Mouse (Mus musculus): ENCODE measurements around the gene Ntrk3.

Gene Ntrk3

GRCm38 (mm10) chr7:78737614-78738210 is at the start of gene Ntrk3:
TSS of gene Ntrk3 (minus strand) at chr7:78738012.
- DNase-seq (ENCODE audit: low read depth in 1 of 2, low spot score in 2 of 2) = no peak

- DNase-seq (ENCODE audit: low read depth in 1 of 2, low spot score in 2 of 2) = no peak
Observed at GRCm38 (mm10) chr7:78785906-78786305, 48.1 kb upstream of the Ntrk3 start.

GRCm38 (mm10) chr7:78782639-78783581 is 45.1 kb upstream of the Ntrk3 start, which contains the start of the genes Mrps11 and Mrpl46:
TSS of gene Mrps11 (plus strand) at chr7:78783119.
TSS of gene Mrpl46 (minus strand) at chr7:78783531.
- DNase-seq (ENCODE audit: low read depth in 1 of 2, low spot score in 2 of 2) = peak; percentile 55 to 75

GRCm38 (mm10) chr7:78778741-78779140 is 40.9 kb upstream of the Ntrk3 start:
- DNase-seq (ENCODE audit: low read depth in 1 of 2, low spot score in 2 of 2) = no peak

GRCm38 (mm10) chr7:78770936-78771335 is 33.1 kb upstream of the Ntrk3 start:
- no peak for DNase-seq (ENCODE audit: low read depth in 1 of 2, low spot score in 2 of 2)

- no peak for DNase-seq (ENCODE audit: low read depth in 1 of 2, low spot score in 2 of 2)
Observed at GRCm38 (mm10) chr7:78769075-78769652, 31.4 kb upstream of the Ntrk3 start.

GRCm38 (mm10) chr7:78767929-78768531 is 30.2 kb upstream of the Ntrk3 start:
- DNase-seq (ENCODE audit: low read depth in 1 of 2, low spot score in 2 of 2) = no peak

GRCm38 (mm10) chr7:78766019-78766683 is 28.3 kb upstream of the Ntrk3 start:
- DNase-seq (ENCODE audit: low read depth in 1 of 2, low spot score in 2 of 2) = no peak

- DNase-seq (ENCODE audit: low read depth in 1 of 2, low spot score in 2 of 2) = no peak
Observed at GRCm38 (mm10) chr7:78765215-78765631, 27.4 kb upstream of the Ntrk3 start.

GRCm38 (mm10) chr7:78763801-78764200 is 26.0 kb upstream of the Ntrk3 start:
- DNase-seq (ENCODE audit: low read depth in 1 of 2, low spot score in 2 of 2) = no peak

GRCm38 (mm10) chr7:78754458-78755000 is 16.7 kb upstream of the Ntrk3 start:
- no peak for DNase-seq (ENCODE audit: low read depth in 1 of 2, low spot score in 2 of 2)

- no peak for DNase-seq (ENCODE audit: low read depth in 1 of 2, low spot score in 2 of 2)
Observed at GRCm38 (mm10) chr7:78753752-78754457, 16.1 kb upstream of the Ntrk3 start.

- DNase-seq (ENCODE audit: low read depth in 1 of 2, low spot score in 2 of 2) = no peak
Observed at GRCm38 (mm10) chr7:78752961-78753360, 15.1 kb upstream of the Ntrk3 start.

- no peak for DNase-seq (ENCODE audit: low read depth in 1 of 2, low spot score in 2 of 2)
Observed at GRCm38 (mm10) chr7:78743731-78744385, 6.0 kb upstream of the Ntrk3 start.

GRCm38 (mm10) chr7:78739351-78740000 is 1.7 kb upstream of the Ntrk3 start:
- DNase-seq (ENCODE audit: low read depth in 1 of 2, low spot score in 2 of 2) = no peak

GRCm38 (mm10) chr7:78737196-78737595 is 616 bp downstream of the Ntrk3 start:
- DNase-seq (ENCODE audit: low read depth in 1 of 2, low spot score in 2 of 2) = no peak

GRCm38 (mm10) chr7:78731391-78731790 is 6.4 kb downstream of the Ntrk3 start:
- DNase-seq (ENCODE audit: low read depth in 1 of 2, low spot score in 2 of 2) = no peak

- no peak for DNase-seq (ENCODE audit: low read depth in 1 of 2, low spot score in 2 of 2)
Observed at GRCm38 (mm10) chr7:78724591-78724990, 13.2 kb downstream of the Ntrk3 start.

- no peak for DNase-seq (ENCODE audit: low read depth in 1 of 2, low spot score in 2 of 2)
Observed at GRCm38 (mm10) chr7:78722051-78722450, 15.8 kb downstream of the Ntrk3 start.

Data from monocyte, adult 2 months (primary cell).